Mouse (Mus musculus) urinary bladder, adult 18-20 months (tissue): ENCODE measurements around the gene Tpst2.

Experiments
- DNase-seq, 2 experiments: peaks; one replicate each; pipeline ENCODE4 v3.0.0; 2022; ENCODE audit warnings: low spot score in 2 of 2, mixed read lengths in 2 of 2

Gene Tpst2

GRCm38 (mm10) chr5:112276267-112276873 lies at the start of gene Tpst2:
Gene Tpst2, plus strand, starts transcription at chr5:112276691.
- DNase-seq: peak; percentile 100

- peak in 1 of 2 experiments; percentile 10 for DNase-seq
Measured at GRCm38 (mm10) chr5:112227354-112227753, 49.1 kb upstream of the Tpst2 start.

- no peak for DNase-seq
Measured at GRCm38 (mm10) chr5:112227898-112228239, 48.6 kb upstream of the Tpst2 start.

- DNase-seq: no peak
Measured at GRCm38 (mm10) chr5:112228240-112229076, 48.0 kb upstream of the Tpst2 start.

- no peak for DNase-seq
Measured at GRCm38 (mm10) chr5:112235806-112236205, 40.7 kb upstream of the Tpst2 start.

- DNase-seq: no peak
Measured at GRCm38 (mm10) chr5:112236631-112237030, 39.9 kb upstream of the Tpst2 start.

GRCm38 (mm10) chr5:112237439-112237838 lies 39.1 kb upstream of the Tpst2 start:
- no peak for DNase-seq

- DNase-seq: no peak
Measured at GRCm38 (mm10) chr5:112237866-112238570, 38.5 kb upstream of the Tpst2 start.

- no peak for DNase-seq
Measured at GRCm38 (mm10) chr5:112238781-112239482, 37.6 kb upstream of the Tpst2 start.

GRCm38 (mm10) chr5:112240761-112241160 lies 35.7 kb upstream of the Tpst2 start:
- DNase-seq: peak; percentile 57 to 69

- no peak for DNase-seq
Measured at GRCm38 (mm10) chr5:112241849-112242248, 34.6 kb upstream of the Tpst2 start.

- DNase-seq: no peak
Measured at GRCm38 (mm10) chr5:112242361-112242778, 34.1 kb upstream of the Tpst2 start.

GRCm38 (mm10) chr5:112243041-112243440 lies 33.5 kb upstream of the Tpst2 start:
- no peak for DNase-seq

- no peak for DNase-seq
Measured at GRCm38 (mm10) chr5:112243539-112244274, 32.8 kb upstream of the Tpst2 start.

- no peak for DNase-seq
Measured at GRCm38 (mm10) chr5:112244275-112244562, 32.3 kb upstream of the Tpst2 start.

GRCm38 (mm10) chr5:112244890-112245615 lies 31.4 kb upstream of the Tpst2 start:
- no peak for DNase-seq

GRCm38 (mm10) chr5:112247399-112247798 lies 29.1 kb upstream of the Tpst2 start:
- DNase-seq: no peak

GRCm38 (mm10) chr5:112249106-112249505 lies 27.4 kb upstream of the Tpst2 start:
- DNase-seq: no peak

GRCm38 (mm10) chr5:112252400-112252799 lies 24.1 kb upstream of the Tpst2 start, which contains the start of gene Cryba4:
Gene Cryba4, minus strand, starts transcription at chr5:112252518.
- DNase-seq: no peak

- no peak for DNase-seq
Measured at GRCm38 (mm10) chr5:112253169-112253568, 23.3 kb upstream of the Tpst2 start.
